Mouse (Mus musculus) erythroblast, embryonic 14.5 days (primary cell): ENCODE data around the gene Edem1.

Experiments
- GATA1 ChIP-seq: IDR thresholded peaks from 2 replicates; pipeline ENCODE4 v1.6.1; 2012; ENCODE audit warnings: low read length, inconsistent platforms, mixed read lengths
- TAL1 ChIP-seq: IDR thresholded peaks from 3 replicates; pipeline ENCODE4 v1.6.1; 2012; ENCODE audit warnings: low read length, inconsistent platforms, mixed read lengths

- no peak for TF ChIP-seq TAL1
- TF ChIP-seq GATA1: no peak
These were observed 3.5 kb upstream of the Edem1 start for GRCm38 (mm10) chr6:108824816-108825545.
